Mouse (Mus musculus) CD4-positive naive resting alpha-beta T cell, adult 76 days (primary cell): ENCODE measurements around the gene Dot1l. TPM values are rescaled to one million over a fixed set of nuclear protein-coding genes. Genes with fewer than 3 reads are reported as not detected.

Source experiments
- total RNA-seq: library from RNA; stranded (reverse); gene quantifications from one replicate; pipeline ENCODE4 v1.2.4, GENCODE M21; 2023

Gene Dot1l
- total RNA-seq: 86.9 TPM

DNA sequence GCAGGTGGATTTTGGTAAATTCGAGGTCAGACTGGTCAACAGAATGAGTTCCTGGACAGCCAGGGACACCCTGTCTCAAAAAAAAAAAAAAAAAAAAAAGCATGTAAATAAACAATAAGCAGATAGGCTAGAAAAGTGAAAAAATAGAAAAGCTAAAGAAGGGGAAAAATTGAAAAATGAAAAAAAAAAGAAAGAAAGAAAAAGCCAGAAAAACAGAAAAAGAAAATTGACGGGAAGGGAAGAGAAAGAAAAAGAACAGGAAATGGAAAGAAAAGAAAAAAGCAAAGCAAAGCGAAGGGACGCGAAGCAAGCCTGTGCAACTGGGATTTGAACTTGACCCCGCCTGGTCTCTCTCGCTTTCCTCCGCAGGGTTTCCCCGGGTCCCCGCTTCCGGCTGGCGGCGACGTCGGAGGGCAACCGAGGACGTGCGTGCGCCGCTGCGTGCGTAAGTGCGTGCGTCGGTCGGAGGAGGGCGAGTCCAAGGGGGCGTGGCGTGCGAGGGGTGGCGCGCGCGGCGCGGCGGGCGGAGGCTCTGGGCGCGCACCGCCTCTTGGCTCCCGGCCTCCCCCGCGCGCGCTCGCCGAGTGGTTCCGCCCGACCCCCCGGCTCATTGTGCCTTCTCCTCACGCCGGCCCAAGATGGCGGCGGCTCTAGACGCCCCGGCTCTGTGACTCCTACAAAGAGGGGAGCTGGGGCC is at the start of gene Dot1l:
Dot1l (plus strand) TSS at position 613 of the 697 bp plus-strand sequence.

DNA sequence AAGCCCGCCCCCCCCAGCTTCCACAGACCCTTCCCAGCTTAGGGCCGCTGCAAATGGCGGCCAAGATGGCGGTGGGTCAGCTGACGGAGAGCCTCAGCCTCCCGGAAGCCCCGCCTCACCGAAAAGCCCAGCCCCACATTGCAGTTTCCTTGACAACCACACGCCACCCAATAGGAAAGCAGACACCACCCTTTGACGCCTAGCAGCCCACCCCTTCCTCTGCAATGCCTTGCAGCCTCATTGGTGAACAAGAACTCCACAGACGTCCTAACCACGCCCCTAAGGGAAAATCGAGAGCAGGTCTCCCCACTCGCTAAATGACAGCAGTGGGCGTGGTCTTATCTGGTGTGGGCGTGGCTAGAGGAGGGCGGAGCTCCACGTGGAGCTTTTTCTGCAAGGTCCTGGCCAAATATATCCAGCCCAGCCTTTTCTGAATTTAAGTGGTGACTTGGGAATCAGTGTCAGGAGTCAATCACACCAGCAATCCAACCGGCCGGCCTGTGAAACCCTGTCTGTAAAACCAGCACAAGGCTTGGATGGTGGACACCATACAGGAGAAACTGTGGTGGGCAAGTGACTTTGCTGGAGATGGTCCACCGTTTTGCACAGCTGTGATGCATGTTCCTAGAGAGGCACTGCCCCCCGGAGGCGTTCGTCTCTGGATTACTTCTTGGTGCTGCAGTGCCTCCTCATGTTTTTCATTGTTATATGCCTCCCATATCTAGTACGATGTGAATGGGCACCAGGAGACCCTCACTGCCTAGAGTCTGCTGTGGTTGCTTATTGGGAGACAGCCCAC is 12.6 kb upstream of the Dot1l start, which contains the start of gene Ap3d1:
Ap3d1 (minus strand) TSS at position 85 of the 799 bp plus-strand sequence.

GRCm38 (mm10) chr10:80798150-80799006 is 43.4 kb downstream of the Dot1l start, which contains the start of the genes Sf3a2 and Plekhj1:
Sf3a2 (plus strand) TSS chr10:80798198.
Plekhj1 (minus strand) TSS chr10:80798626.

DNA sequence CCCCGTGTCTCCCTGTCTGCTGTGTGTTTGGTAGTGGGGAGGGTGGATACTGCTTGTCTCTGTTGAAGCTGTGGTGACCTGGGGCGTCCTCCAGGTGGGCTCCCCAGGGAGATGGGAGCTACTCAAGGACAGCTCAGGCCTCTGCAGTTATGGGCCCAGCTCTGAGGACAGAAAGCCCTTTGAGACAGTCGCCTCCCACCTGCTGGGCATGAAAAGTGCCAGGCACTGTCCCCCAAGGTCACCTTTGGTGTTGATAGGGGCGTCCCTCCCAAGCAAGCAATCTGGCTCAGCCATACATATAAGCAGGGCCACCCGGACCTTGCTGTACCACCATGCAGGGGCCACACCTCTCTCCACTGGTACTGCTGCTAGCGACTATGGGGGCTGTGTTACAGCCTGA is 49.9 kb downstream of the Dot1l start, which contains the start of gene Amh:
Amh (plus strand) TSS at position 328 of the 400 bp plus-strand sequence.

DNA sequence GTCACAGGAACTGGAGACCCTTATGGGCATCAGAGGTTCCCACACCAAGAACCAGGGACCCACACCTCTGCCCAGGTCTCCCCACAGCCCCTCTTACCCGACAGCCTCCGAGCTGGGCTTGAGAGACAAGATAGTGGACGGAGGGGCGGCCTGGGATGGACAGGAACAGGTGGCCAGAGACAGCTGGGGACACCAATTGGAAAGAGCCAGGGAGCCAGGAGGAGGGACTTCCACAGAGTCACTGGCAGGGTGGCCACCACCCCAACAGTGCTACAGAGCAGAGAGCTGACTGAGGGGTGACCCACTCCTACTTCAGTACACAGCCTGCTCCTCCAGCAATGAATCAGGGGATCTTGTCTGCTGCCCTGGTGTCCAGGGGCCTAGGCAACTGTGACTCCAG is 58.4 kb downstream of the Dot1l start, which contains the start of gene Jsrp1:
Jsrp1 (minus strand) TSS at position 133 of the 400 bp plus-strand sequence.

GRCm38 (mm10) chr10:80826151-80827062 is 71.4 kb downstream of the Dot1l start, which contains the start of gene Oaz1:
Oaz1 (plus strand) TSS chr10:80826656.

DNA sequence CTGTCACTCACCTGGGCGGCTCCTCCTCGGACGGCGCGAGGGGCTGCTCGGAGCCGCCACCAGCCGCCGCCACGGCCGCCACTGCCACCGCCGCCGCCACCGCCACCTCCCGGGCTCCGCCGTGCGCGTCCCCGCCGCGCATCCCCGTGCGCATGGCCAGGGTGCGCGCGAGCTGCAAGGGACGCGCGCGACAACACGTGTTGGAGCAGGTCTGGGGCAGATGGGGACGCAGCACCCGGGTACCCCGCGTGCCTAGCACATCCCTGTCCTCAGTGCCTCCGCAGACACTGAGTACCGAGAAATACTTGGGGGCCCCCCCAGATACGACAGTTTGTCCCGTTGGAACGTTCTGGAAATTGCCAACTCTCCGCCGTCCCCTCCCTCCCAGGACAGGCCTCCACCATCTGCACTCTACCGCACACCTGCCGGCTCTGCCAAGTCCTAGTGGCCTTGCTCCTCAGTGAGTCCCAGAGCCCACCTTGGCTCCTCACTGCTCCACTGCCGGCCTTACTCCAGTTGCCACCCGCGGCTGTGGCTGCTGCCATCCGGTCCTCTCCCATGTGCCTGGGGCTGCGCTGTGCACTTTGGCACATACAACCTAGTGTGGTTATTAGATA is 89.0 kb downstream of the Dot1l start, which contains the start of gene Lingo3:
Lingo3 (minus strand) TSS at position 109 of the 617 bp plus-strand sequence.

Other genes starting within 250 kb of the Dot1l start
- gene Atp8b3, start 216.1 kb upstream of the Dot1l start, total RNA-seq: not detected
- 141 TPM for gene Rexo1, start 193.6 kb upstream of the Dot1l start, total RNA-seq
- gene Klf16, start 177.9 kb upstream of the Dot1l start, total RNA-seq: 28.5 TPM
- gene Abhd17a, start 164.9 kb upstream of the Dot1l start, total RNA-seq: 37.5 TPM
- gene Scamp4, start 152.3 kb upstream of the Dot1l start, total RNA-seq: 44.2 TPM
- gene Adat3, start 152.3 kb upstream of the Dot1l start, total RNA-seq: 3.3 TPM
- 7.4 TPM for gene Gm49322, start 149.2 kb upstream of the Dot1l start, total RNA-seq
- gene Csnk1g2, start 132.4 kb upstream of the Dot1l start, total RNA-seq: 224 TPM
- 24.7 TPM for gene Btbd2, start 98.1 kb upstream of the Dot1l start, total RNA-seq
- 302 TPM for gene Mknk2, start 77.1 kb upstream of the Dot1l start, total RNA-seq
- gene Mob3a, start 53.2 kb upstream of the Dot1l start, total RNA-seq: 110 TPM
- 51.3 TPM for gene Izumo4, start 53.0 kb upstream of the Dot1l start, total RNA-seq
- 107 TPM for gene Ap3d1, start 12.9 kb upstream of the Dot1l start, total RNA-seq
- gene Sf3a2, start 43.0 kb downstream of the Dot1l start, total RNA-seq: 74.8 TPM
- gene Plekhj1, start 43.4 kb downstream of the Dot1l start, total RNA-seq: 90.5 TPM
- gene Amh, start 50.0 kb downstream of the Dot1l start, total RNA-seq: 0.79 TPM
- not detected for gene Jsrp1, start 58.3 kb downstream of the Dot1l start, total RNA-seq
- gene Oaz1, start 71.5 kb downstream of the Dot1l start, total RNA-seq: 576 TPM
- gene Lingo3, start 88.8 kb downstream of the Dot1l start, total RNA-seq: not detected
- 43.9 TPM for gene Lsm7, start 100.0 kb downstream of the Dot1l start, total RNA-seq
- 13.7 TPM for gene Sppl2b, start 100.1 kb downstream of the Dot1l start, total RNA-seq
- not detected for gene Tmprss9, start 116.6 kb downstream of the Dot1l start, total RNA-seq
- gene Timm13, start 145.8 kb downstream of the Dot1l start, total RNA-seq: 55.9 TPM
- gene Lmnb2, start 163.0 kb downstream of the Dot1l start, total RNA-seq: 8.5 TPM
- 20.5 TPM for gene Gadd45b, start 174.9 kb downstream of the Dot1l start, total RNA-seq